Mouse (Mus musculus): Measurements from ENCODE around the gene Hs2st1.

Hs2st1 gene

GRCm38 (mm10) chr3:144513169-144514121, 56.5 kb downstream of the Hs2st1 start:
- no peak for ATAC-seq (ENCODE audit: insufficient number of reproducible peaks, low FRiP score, low TSS enrichment)

- no peak for ATAC-seq (ENCODE audit: insufficient number of reproducible peaks, low FRiP score, low TSS enrichment)
These were observed 59.3 kb downstream of the Hs2st1 start for GRCm38 (mm10) chr3:144510724-144511123.

- no peak for ATAC-seq (ENCODE audit: insufficient number of reproducible peaks, low FRiP score, low TSS enrichment)
These were observed 61.6 kb downstream of the Hs2st1 start for GRCm38 (mm10) chr3:144508342-144508741.

- no peak for ATAC-seq (ENCODE audit: insufficient number of reproducible peaks, low FRiP score, low TSS enrichment)
These were observed 62.1 kb downstream of the Hs2st1 start for GRCm38 (mm10) chr3:144507885-144508284.

GRCm38 (mm10) chr3:144506213-144506612, 63.8 kb downstream of the Hs2st1 start:
- ATAC-seq (ENCODE audit: insufficient number of reproducible peaks, low FRiP score, low TSS enrichment) = no peak

GRCm38 (mm10) chr3:144501930-144502329, 68.1 kb downstream of the Hs2st1 start:
- no peak for ATAC-seq (ENCODE audit: insufficient number of reproducible peaks, low FRiP score, low TSS enrichment)

GRCm38 (mm10) chr3:144496762-144497161, 73.2 kb downstream of the Hs2st1 start:
- ATAC-seq (ENCODE audit: insufficient number of reproducible peaks, low FRiP score, low TSS enrichment) = no peak

- no peak for ATAC-seq (ENCODE audit: insufficient number of reproducible peaks, low FRiP score, low TSS enrichment)
These were observed 75.1 kb downstream of the Hs2st1 start for GRCm38 (mm10) chr3:144494838-144495237.

GRCm38 (mm10) chr3:144488787-144489186, 81.2 kb downstream of the Hs2st1 start:
- no peak for ATAC-seq (ENCODE audit: insufficient number of reproducible peaks, low FRiP score, low TSS enrichment)

- ATAC-seq (ENCODE audit: insufficient number of reproducible peaks, low FRiP score, low TSS enrichment) = no peak
These were observed 89.4 kb downstream of the Hs2st1 start for GRCm38 (mm10) chr3:144480595-144480994.

GRCm38 (mm10) chr3:144478427-144478794, 91.6 kb downstream of the Hs2st1 start:
- ATAC-seq (ENCODE audit: insufficient number of reproducible peaks, low FRiP score, low TSS enrichment) = no peak

- ATAC-seq (ENCODE audit: insufficient number of reproducible peaks, low FRiP score, low TSS enrichment) = no peak
These were observed 92.1 kb downstream of the Hs2st1 start for GRCm38 (mm10) chr3:144477707-144478426.

GRCm38 (mm10) chr3:144475891-144476290, 94.1 kb downstream of the Hs2st1 start:
- ATAC-seq (ENCODE audit: insufficient number of reproducible peaks, low FRiP score, low TSS enrichment) = no peak

- no peak for ATAC-seq (ENCODE audit: insufficient number of reproducible peaks, low FRiP score, low TSS enrichment)
These were observed 95.3 kb downstream of the Hs2st1 start for GRCm38 (mm10) chr3:144474726-144475125.

- no peak for ATAC-seq (ENCODE audit: insufficient number of reproducible peaks, low FRiP score, low TSS enrichment)
These were observed 98.0 kb downstream of the Hs2st1 start for GRCm38 (mm10) chr3:144471954-144472353.

GRCm38 (mm10) chr3:144470901-144471300, 99.1 kb downstream of the Hs2st1 start:
- ATAC-seq (ENCODE audit: insufficient number of reproducible peaks, low FRiP score, low TSS enrichment) = no peak

GRCm38 (mm10) chr3:144467521-144467920, 102.5 kb downstream of the Hs2st1 start:
- no peak for ATAC-seq (ENCODE audit: insufficient number of reproducible peaks, low FRiP score, low TSS enrichment)

GRCm38 (mm10) chr3:144466108-144466678, 103.8 kb downstream of the Hs2st1 start:
- no peak for ATAC-seq (ENCODE audit: insufficient number of reproducible peaks, low FRiP score, low TSS enrichment)

GRCm38 (mm10) chr3:144462679-144463078, 107.3 kb downstream of the Hs2st1 start:
- ATAC-seq (ENCODE audit: insufficient number of reproducible peaks, low FRiP score, low TSS enrichment) = no peak

- ATAC-seq (ENCODE audit: insufficient number of reproducible peaks, low FRiP score, low TSS enrichment) = no peak
These were observed 109.7 kb downstream of the Hs2st1 start for GRCm38 (mm10) chr3:144460183-144460788.

GRCm38 (mm10) chr3:144459285-144459697, 110.7 kb downstream of the Hs2st1 start:
- no peak for ATAC-seq (ENCODE audit: insufficient number of reproducible peaks, low FRiP score, low TSS enrichment)

All from cerebellum, adult (tissue).